10 mouse cellular contexts compared by ENCODE assay signal in genomic region chr11:107524966-107525365, GRCm38 (mm10).
"Had no signal": no experiment of that assay in that cellular context is flagged by ENCODE, and none has a peak within 500 bp of the region (broad histone marks: within the 10 kb centered on the region; RNA-seq: fewer than 3 reads in every experiment).

No protein-coding gene starts in this region.

- DNase-seq: kidney, adult 2 months; kidney, postnatal 10 days; kidney, postnatal 36 days; layer of hippocampus, postnatal 36 days; liver, embryonic 13.5 days; lung, adult 2 months; lung, postnatal 36 days; midbrain, embryonic 14.5 days had no signal

- H3K27ac ChIP-seq: kidney, embryonic 15.5 days; left cerebral cortex, adult 2 months; liver, embryonic 13.5 days had no signal

- H3K4me3 ChIP-seq: kidney, embryonic 15.5 days; left cerebral cortex, adult 2 months; liver, embryonic 13.5 days had no signal

- H3K27me3 ChIP-seq: kidney, embryonic 15.5 days; liver, embryonic 13.5 days had no signal

- H3K36me3 ChIP-seq: kidney, embryonic 15.5 days; liver, embryonic 13.5 days had no signal
